Mouse (Mus musculus): ENCODE data around the gene Fam169b.

DNA sequence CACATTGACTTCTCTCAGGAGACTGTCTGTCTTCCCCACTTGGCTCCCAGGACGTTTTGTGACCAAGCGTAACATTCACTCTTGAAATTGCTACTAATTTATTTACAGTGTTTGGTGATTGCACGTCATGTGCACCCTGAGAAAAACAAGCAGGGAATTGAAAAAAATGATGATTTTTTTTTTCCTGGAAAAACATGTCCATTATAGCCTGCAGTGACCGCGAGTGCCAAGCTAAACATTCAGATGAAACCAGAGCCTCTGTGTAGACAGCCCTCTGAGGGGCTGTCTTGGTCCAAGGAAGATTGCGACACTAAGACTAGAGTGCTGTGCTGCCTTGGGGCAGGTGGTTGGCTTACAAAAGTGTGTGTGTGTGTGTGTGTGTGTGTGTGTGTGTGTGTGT lies 37.8 kb downstream of the Fam169b start:
- TF ChIP-seq POLR2A (IDR thresholded peaks at IDR 0.05; ENCODE audit: extremely low read depth, insufficient read depth, low read length) = no peak
- no peak for TF ChIP-seq CTCF (IDR thresholded peaks at IDR 0.05; ENCODE audit: low read depth, low read length)

Data from liver, adult 2 months (tissue).